Mouse (Mus musculus) adrenal gland, postnatal 36 days (tissue): ENCODE data around the gene Caskin2. TPM values are rescaled to one million over a fixed set of nuclear protein-coding genes. Genes with fewer than 3 reads are reported as not detected.
A peak's percentile ranks its signal among the peaks of the same experiment; 100 is the strongest.
"Not testable (repeated sequence)": the region's sequence is repeated elsewhere in the genome, so short reads cannot be mapped to it uniquely, and the experiment has no call there.

Source experiments
- DNase-seq, 2 experiments: peaks; one replicate each; pipeline ENCODE4 v3.0.0; 2021; ENCODE audit warnings: mixed read lengths in 1 of 2
- microRNA-seq: library from miRNA; unstranded; fragments of <30 nt; microRNA quantifications from one replicate; pipeline ENCODE4 v1.2.0, GENCODE M21; 2021
- total RNA-seq, 2 experiments: library from RNA; stranded (reverse); gene quantifications; 2 replicates each; pipeline ENCODE4 v1.2.3; 2021

The Caskin2 gene
- total RNA-seq, 2 experiments from 2014 or later, result 58.9 to 72.9 TPM

DNA sequence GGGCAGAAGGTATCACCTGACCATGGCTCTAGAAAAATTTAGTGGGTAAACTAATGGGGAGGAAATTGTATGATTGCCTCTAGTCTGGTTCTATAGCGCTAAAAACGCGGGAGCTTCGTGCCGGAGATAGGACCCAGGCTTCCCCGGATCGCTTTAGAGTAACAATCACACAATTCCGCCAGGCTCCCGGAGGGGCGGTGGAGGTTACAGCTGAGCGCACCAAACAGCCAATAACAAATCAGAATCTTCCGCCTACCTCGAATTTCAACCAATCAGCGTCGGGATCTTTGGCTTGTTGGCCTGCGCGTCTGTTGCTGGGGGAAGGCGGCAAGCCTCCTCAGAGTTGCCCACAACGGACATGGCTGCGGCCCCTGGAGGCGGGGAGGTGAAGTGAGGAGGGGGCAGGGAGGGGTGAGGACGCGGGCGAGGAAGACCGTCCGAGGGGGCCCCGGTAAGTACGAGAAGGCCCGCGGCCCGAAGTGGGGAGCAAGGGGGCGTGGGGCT, 48.3 kb downstream of the Caskin2 start, which contains the start of gene Tmem94:
Gene Tmem94 (plus strand): TSS at position 331 of the 504 bp plus-strand sequence.
- DNase-seq, result peak; percentile 95 to 96

DNA sequence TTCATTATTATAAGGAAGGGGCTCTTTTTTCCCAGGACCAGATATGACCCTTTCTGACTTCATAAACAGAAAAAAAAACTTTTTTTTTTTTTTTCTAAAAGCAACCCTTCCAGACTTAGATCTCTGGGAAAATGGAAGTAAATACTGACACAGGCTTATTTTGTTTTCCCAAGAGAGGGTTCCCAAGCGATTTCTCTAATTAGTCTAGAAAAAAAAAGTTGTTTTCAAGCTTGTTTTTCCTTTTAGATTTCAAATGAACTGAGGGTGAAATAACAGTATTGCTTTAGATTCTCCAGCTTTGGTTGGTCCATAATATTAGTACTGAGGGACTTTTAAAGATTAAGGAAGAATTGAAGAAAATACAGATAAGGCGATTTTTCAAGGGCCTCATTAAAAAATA, 48.7 kb downstream of the Caskin2 start:
- DNase-seq, result no peak

DNA sequence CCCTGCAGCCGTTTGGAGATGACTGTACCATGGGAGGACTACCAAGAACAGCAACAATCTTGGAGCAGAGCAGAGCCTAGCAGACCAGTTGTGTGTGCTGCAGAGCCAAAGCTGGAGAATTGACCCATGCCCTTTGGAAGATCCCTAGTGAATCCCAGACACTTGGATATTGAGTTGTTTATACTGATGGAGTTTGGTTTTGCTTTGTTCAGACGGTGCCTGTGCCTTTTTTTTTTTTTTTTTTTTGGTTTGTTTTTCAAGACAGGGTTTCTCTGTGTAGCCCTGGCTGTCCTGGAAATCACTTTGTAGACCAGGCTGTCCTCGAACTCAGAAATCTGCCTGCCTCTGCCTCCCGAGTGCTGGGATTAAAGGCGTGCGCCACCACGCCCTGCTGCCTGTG, 51.3 kb downstream of the Caskin2 start:
- not testable (repeated sequence) for DNase-seq

- DNase-seq, result no peak
These were observed 60.0 kb downstream of the Caskin2 start for GRCm38 (mm10) chr11:115753485-115753884.

DNA sequence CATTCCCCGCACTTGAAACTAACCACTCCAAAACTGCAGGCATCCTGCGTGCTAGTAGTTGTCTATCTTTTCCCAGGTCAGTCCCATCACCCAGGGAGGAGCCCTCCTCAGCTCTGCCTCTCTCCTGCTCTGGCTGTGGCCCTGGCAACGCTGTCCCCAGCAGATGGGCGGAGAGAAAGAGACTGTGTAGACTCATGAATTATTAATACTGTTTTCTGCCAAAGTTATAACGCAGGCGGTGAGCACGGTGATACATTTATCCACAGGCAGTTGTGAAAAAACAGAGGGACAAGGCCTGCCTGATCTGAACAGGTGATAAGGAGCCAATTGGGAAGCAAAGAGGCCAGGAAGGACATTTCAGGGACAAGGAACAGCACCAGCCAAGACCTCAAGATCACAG, 60.8 kb downstream of the Caskin2 start:
- DNase-seq, result no peak

DNA sequence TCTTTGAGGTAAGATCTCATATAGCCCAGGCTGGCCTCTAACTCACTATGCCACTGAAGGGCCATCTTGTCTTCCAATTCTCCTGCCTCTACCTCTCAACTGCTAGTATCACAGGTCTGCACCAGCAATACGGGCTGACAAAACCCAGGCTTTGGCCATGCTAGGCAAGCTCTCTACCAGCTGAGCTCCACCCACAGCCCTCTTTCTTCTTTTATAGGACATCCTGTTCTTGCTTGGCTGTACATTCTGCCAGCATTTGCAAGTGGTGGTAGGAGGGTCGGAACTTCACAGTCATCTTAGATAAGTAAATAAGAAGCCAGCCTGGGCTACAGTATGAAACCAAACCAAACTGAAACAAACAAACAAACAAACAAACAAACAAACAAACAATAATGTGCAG, 61.7 kb downstream of the Caskin2 start:
- no peak for DNase-seq

DNA sequence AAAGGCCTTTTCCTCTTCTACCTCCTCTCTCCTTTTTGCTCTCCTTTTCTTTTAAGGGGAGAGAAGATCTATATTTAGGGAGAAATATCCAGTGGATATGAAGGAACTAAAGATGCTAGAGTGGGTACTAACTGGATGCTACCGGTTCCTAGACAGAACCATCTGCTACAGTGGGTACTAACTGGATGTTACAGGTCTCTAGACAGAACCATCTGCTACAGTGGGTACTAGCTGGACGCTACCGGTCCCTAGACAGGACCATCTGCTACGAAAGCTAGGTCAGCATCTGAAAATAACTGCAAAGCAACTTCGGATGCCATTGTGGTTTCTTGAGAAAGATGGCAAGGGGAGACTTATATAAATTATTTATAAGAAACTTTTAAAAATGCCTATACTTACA, 63.6 kb downstream of the Caskin2 start:
- no peak for DNase-seq

Small RNAs within 50 kb of the gene (microRNA-seq; reads per million reads assigned to microRNA genes)
- 0.75 reads per million for gene Mir5621

Other genes with a start within 250 kb of the Caskin2 start
- 10 to 100 TPM; 44.0 to 44.8 TPM for gene Nup85, start 249.2 kb downstream of the Caskin2 start, total RNA-seq
- gene Mrps7, start 209.7 kb downstream of the Caskin2 start, total RNA-seq, result 100 to 1,000 TPM in 1 of 2 experiments, 10 to 100 TPM in 1; 97.7 to 102 TPM
- 10 to 100 TPM; 25.3 to 30.7 TPM for gene Gga3, start 209.6 kb downstream of the Caskin2 start, total RNA-seq
- gene Mif4gd, start 200.7 kb downstream of the Caskin2 start, total RNA-seq, result 100 to 1,000 TPM in 1 of 2 experiments, 10 to 100 TPM in 1; 73.4 to 195 TPM
- gene Slc25a19, start 185.3 kb downstream of the Caskin2 start, total RNA-seq, result 10 to 100 TPM; 90.5 to 96.3 TPM
- gene Grb2, start 105.0 kb downstream of the Caskin2 start, total RNA-seq, result 100 to 1,000 TPM; 132 to 158 TPM
- 10 to 100 TPM; 74.6 to 95.5 TPM for gene Tmem94, start 48.2 kb downstream of the Caskin2 start, total RNA-seq
- 10 to 100 TPM; 17.1 to 21.4 TPM for gene Tsen54, start 1.1 kb upstream of the Caskin2 start, total RNA-seq
- gene Llgl2, start 10.4 kb upstream of the Caskin2 start, total RNA-seq, result 10 to 100 TPM in 1 of 2 experiments, 1 to 10 TPM in 1; 4.9 to 10.9 TPM
- gene Myo15b, start 44.8 kb upstream of the Caskin2 start, total RNA-seq, result under 1 TPM; 0.20 TPM
- gene Smim5, start 86.3 kb upstream of the Caskin2 start, total RNA-seq, result under 1 TPM in 1 of 2 experiments, not detected in 1; 0.26 TPM
- not detected for gene Smim6, start 98.4 kb upstream of the Caskin2 start, total RNA-seq
- 10 to 100 TPM; 40.8 to 42.5 TPM for gene Sap30bp, start 119.6 kb upstream of the Caskin2 start, total RNA-seq
- gene Recql5, start 119.8 kb upstream of the Caskin2 start, total RNA-seq, result 10 to 100 TPM; 20.5 to 24.8 TPM
- gene Itgb4, start 161.1 kb upstream of the Caskin2 start, total RNA-seq, result 1 to 10 TPM; 2.3 to 3.1 TPM
- gene Galk1, start 199.1 kb upstream of the Caskin2 start, total RNA-seq, result 10 to 100 TPM; 40.7 to 50.3 TPM
- 100 to 1,000 TPM; 347 to 353 TPM for gene H3f3b, start 214.3 kb upstream of the Caskin2 start, total RNA-seq
- 10 to 100 TPM; 18.3 to 20.2 TPM for gene Unk, start 216.7 kb upstream of the Caskin2 start, total RNA-seq